Mouse (Mus musculus) testis, postnatal 14 days (tissue): ENCODE measurements around the gene Srpk3.
"Not testable (repeated sequence)": the region's sequence is repeated elsewhere in the genome, so short reads cannot be mapped to it uniquely, and the experiment has no call there.

Experiments
- DNase-seq: peaks from one replicate; pipeline ENCODE4 v3.0.0; 2021; ENCODE audit warnings: low spot score

Srpk3 gene

DNA sequence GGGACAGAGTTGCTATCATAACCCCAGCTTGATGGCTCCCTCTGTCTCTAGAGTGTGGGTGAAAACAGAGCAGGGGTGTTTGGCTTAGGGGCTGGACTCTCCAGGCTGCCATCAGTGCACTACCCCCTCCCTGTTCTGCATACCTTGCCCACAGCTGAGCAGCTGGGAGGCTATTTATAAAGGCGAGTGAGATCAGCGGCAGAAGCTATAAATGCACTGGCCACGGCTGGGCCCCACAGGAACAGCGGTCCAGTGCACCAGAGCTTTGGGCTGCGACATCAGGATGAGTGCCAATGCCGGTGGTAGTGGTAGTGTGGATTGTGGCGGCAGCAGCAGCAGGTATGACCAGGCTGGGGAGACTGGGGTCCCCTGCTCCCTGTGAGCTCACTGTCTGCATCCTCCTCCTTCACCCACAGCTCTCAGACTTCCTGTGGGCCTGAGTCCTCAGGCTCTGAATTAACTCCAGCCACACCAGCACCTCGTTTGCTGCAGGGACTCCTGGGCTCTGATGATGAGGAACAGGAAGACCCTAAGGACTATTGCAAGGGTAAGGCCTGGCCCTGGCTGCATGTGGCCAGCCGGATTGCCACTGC, at the start of gene Srpk3:
TSS of gene Srpk3 (plus strand) at position 238 of the 593 bp plus-strand sequence.
- no peak for DNase-seq

DNA sequence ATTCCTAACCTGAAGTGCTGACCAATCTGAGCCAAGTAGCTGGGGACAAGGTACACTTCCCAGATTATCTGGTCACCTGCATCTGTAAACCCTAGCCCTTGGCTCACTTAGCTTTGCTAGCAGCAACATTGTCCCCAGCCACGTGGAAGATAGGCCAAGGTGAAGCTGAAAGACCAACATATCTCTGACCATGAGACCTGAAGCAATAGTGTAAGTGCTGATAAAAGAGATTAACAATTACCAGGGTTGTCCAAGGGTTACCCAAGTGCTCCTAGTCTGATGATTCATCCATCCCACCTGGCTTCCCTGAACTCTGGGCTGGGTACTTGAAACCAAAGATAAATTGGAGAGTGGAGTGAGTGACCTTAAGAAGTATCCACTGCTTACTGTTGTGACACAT, 43.3 kb upstream of the Srpk3 start:
- DNase-seq: no peak

DNA sequence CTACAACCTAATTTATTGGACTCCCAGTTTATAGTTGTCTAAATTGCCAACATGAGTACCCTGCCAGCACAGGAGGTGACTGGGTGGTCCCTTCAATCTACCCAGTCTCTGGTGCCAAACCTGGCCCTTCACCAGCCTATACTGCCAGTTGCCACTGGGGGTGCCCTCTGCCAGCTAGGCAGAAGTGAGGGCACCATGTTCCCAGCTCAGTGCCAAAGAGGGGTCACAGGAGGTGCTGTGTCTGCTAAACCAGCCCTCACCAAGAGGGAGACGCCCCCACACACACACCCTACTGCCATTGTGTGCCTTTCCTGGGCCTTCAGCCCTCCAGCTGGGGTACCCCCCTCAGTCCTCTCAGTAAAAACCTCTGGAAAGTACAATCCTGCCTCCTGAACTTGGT, 36.0 kb upstream of the Srpk3 start:
- no peak for DNase-seq

DNA sequence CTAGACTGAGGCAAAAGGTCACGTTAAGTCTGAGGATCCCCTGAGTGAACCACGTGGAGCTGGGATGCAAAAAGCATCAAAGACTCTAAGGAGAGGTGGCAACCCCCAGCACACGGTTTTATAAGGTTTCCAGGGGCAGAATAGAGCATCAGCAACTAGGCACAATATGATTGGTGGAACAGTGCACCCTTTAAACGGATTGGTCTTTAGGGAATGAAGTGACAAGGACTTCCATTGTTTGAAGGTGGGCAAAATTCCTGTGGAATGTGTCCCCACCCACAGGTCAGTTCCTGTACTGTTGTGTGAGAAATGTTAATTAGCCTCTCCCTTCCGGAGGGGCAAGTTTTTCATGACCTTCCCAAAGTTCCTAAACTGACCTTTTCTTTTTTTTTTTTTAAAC, 35.1 kb upstream of the Srpk3 start:
- no peak for DNase-seq

DNA sequence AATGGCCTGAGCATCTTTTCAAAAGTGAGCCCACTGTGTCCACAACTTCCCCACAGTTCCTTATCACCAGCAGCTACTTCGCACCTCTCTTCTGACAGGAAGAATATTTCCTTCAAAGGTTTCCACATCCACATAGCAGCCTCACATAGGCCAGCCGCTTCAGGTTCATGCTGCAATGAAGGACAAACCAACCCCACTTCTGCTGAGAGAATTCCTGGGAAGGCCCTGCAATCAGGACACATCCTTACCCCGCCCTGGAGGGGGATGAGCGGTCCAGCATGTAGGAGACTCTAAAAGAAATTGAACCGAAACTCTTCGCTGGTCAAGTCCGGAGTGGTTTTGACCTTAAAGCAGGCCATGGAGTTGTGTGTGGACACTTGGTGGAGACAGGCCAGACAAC, 34.4 kb upstream of the Srpk3 start:
- not testable (repeated sequence) for DNase-seq

DNA sequence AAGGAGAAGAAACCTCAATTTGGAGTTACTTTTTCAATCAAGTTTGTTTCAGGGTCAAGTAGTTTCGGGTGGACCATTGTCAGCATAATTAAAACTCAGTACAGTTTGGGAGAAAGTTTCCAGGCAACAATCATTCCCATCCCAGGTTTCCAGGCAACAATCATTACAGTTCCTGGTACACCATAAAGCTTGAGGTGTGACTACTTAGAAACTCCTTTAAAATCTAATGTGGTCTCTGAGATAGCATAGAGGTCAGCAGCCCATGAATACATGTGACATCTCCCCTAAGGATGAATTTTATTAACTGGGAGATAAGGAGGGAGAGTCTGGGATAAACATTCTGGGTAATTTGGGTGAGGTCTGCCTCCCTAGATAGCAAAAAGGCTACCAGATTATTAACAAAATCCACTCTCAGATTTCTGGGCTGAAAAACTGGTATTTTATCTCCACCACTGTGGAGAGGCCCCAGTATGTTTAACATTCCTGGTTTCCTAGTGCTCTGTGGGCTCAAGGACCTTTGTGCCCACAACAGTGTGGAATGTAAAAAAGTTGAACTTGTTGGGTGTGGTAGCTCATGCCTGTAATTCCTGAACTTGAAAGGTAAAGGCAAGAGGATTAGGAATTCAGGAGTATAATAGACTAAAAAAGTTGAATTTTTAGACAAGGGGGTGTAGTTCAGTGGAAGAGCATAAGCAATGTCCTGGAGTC, 29.3 kb upstream of the Srpk3 start:
- DNase-seq: no peak

DNA sequence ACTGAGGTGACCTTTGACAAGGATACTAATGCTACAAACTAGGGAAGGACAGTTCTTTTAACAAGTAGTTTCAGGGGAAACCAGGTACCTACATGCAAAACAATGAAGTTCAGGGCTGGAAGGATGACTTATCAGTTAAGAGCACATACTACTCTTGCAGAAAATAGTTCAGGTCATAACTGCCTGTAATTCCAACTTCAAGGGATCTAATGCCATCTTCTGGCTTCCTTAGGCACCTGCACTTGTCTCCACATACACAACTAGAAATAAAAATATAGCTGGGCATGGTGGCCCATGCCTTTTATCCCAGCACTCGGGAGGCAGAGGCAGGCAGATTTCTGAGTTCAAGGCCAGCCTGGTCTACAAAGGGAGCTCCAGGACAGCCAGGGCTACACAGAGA, 25.2 kb upstream of the Srpk3 start:
- no peak for DNase-seq

DNA sequence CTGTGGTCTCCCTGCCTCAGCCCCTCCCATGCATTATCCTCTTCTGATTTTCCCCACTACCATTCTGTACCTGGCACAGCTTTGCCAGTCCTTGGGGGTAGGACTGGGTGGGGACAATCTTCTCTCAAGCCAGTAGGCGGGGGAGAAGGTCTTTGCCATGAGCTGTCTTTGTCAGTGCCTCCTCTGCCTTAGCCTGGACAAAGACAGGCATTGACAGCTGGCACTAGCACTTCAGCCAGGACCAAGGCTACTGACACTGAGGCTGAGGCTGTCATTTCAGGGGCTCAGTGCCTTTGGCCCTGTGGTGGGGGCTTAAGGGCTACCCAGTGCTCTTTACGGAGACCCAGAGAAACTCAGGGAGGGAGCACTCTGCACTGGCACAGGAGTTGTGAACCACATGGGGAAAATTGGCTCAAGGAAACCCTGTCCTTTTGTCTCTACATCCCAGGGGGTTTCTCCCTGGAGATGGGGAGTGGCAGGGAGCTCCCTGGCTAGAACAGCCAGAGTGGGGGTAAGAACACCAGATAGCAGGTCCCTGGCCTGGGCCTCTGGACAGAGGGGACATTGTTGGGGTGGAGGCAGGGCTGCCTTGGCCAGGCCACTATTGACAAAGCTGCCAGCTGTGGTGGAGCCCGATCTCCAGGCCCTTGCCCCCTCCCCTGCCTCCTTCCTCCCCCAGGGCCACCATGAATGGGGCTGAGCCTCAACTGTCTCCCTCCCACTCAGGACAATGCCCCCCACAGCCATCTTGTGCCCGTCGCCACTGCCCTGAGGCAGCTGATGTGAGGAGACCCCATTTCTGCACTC, 17.7 kb upstream of the Srpk3 start, which contains the start of gene Plxnb3:
TSS of gene Plxnb3 (plus strand) at position 757 of the 807 bp plus-strand sequence.
- no peak for DNase-seq

DNA sequence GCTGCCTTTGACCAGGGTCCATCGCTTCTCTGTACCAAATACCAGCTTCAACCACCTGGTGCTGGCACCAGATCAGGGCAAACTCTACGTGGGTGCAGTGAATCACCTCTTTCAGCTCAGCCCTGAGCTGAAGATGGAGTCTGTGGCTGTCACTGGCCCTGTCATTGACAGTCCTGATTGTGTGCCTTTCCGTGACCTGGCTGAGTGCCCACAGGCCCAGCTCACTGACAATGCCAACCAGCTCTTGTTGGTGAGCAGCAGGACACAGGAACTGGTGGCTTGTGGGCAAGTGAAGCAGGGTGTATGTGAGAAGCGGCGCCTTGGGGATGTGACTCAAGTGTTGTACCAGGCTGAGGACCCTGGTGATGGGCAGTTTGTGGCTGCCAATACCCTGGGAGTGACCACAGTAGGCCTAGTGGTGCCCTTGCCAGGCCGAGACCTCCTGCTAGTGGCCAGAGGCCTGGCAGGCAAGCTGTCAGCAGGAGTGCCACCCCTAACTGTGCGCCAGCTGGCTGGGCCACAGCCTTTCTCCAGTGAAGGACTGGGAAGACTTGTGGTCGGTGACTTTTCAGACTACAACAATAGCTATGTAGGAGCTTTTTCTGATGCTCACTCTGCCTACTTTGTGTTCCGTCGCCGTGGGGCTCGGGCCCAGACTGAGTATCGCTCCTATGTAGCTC, 15.5 kb upstream of the Srpk3 start:
- DNase-seq: no peak

DNA sequence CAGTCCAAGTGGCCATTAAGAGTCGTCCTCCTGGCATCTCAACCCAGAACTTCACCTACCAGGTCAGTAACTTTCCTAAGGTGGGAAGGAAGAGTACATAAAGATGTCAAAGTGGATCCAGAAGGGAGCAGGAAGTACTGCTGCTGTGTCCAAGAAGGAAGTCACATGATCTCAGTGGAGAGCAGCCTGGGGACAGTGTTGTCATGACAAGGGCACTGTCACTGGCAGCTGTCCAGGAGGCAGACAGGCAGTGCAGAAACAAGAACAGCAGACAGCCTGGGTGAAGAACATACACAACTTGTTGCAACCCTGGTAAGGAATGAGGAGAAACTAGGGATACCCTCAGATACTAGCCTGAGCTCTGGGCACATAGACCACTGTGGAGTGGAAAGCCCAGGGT, 8.9 kb upstream of the Srpk3 start:
- no peak for DNase-seq

DNA sequence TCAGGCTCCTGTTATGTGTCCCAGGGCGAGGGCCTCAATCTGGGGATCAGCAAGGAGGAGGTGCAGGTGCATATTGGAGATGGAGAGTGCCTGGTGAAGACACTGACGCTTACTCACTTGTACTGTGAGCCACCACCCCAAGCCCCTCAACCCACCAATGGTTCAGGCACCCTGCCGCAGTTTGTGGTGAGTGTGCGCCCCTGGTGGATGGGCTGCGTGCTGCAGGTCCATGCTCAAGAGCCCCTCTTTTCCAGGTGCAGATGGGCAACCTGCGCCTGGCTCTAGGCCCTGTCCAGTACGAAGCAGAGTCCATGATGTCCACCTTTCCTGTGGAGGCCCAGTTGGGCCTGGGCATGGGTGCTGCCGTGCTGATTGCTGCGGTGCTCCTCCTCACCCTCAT, 6.9 kb upstream of the Srpk3 start:
- DNase-seq: no peak

DNA sequence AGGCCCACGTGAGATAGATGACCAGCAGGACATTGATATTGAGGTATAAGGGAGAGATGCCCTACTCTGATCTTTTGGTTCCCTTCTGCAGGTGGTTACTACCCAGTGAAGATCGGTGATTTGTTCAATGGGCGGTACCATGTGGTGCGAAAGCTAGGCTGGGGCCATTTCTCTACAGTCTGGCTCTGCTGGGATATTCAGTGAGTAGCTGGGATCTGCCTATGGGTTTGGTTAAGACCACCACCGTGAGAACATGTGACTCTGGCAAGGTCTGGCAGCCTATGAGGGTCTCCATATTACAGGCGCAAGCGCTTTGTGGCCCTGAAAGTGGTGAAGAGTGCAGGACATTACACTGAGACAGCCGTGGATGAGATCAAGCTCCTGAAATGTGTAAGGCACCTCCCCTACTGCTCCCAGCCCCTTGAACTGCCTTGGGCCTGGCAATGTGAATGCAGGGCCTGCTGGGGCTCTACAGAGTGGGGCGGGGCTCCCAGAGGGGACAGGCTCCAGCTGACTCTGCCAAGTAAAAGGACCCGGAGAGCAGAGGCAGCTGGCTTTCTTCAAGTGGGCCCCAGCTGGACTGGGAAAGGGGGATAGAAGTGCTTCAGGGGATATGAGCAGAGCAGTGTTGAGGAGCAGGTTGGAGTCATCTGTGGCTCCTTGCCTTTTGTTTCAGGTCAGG, 738 bp downstream of the Srpk3 start:
- DNase-seq: no peak

DNA sequence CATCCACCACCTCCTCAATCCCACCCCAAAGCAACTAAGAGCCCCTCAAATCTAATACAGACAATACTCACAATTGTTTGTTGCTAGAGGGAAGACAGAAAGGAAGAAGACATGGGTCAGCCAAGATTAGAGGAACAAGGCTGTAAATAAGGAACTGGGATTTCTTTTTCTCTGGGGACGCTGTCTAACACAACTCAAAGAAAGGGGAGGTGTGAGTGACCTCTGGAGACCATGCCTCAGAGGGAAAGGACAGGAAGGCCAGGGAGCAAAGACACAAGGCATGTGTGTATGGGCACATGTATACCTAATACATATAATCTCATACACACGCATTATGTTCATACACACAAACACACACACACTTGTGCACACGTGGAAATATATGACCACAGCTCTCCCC, 8.0 kb downstream of the Srpk3 start:
- no peak for DNase-seq

DNA sequence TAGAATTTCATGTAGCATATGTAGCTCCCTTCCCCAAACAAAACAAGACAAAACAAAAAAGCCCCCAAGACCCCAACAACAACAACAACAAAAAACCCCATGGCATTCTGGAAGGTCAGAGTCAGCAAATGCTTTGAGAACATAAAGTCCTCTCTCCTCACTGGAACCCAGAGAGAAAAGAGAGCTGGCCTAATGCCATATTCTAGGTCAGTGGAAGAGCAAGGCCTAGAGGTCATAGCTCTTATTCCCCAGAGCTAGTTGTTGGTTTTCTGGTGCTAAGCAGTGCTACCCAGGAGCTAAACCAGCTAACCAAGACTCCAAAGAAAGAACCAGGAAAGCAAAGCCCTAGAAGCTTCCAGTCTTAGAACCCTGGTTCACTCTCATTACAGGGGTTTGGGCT, 11.5 kb downstream of the Srpk3 start:
- no peak for DNase-seq

DNA sequence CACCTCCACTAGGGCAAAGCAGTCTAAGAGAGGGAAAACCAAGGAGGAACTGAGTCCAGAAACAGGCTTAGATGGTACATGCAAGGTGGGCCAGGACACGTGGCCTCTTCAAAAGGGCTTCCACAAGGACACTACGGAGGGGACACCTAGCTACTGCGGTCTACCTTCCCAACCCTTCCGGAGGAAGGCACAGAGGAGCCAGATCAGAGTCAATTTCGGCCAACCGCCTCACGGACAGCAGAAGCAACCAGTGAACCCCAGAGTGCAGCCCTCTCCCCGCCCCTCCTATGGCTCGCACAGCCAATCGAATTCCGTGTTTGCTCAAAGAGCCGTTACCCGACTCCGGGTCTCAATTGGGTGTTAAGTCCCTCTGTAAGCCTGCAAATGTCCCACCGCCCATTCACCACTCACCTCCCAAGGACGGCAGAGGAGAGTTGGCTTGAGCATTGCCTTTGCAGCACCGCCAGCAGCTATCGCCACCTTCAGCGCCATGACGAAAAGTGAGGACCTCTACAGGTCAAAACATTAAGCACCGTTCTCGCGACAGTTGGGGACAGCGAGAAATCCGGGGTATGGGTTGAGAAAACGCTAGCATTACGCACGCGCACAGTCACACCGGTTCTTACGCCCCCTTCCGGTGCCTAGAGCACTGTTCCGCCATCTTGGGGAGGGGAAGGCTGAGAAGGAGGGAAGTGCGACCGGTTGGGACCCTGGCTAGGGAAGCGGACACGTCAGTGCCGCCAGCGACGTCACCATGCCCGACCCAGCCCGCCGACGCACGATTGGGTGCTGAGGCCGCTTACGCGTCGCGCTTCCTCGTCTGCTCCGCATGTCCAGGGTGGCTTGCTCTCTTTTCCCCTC, 12.4 kb downstream of the Srpk3 start, which contains the start of the genes Idh3g and Ssr4:
TSS of gene Idh3g (minus strand) at position 534 of the 861 bp plus-strand sequence.
TSS of gene Ssr4 (plus strand) at position 665 of the 861 bp plus-strand sequence.
- DNase-seq: peak; percentile 90

DNA sequence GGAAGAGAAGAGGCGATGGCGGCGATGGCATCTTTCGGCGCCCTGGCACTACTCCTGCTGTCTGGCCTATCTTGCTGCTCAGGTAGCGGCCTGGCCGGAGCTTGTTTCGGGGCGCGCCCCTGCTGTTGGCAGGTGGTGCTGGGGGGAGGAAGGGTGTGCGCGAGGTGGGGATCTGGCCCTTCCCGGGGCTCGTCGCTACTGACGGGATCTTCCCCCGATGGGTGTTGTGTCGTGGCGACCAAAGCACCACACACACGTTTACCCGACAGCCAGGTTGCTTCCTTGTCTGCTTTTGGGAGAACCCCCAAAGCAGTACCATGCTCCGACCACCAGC, 13.0 kb downstream of the Srpk3 start:
- DNase-seq: no peak

DNA sequence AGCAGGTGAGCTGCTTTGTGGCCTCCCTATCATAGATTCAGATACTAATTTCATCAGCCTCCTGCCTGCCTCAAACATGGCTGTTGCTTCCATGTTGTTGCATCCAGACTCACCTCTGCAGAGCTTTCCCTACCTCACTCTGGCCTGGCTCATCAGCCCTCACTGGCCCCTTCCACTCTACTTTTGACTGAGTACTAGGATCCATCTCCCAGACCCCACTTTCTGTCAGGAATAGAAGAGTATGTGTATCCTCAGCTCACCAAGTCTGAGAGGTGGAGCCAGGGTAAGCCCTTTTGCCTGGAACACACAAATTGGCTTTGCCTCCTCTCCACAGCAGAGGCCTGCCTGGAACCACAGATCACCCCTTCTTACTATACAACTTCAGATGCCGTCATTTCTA, 14.3 kb downstream of the Srpk3 start:
- DNase-seq: no peak

DNA sequence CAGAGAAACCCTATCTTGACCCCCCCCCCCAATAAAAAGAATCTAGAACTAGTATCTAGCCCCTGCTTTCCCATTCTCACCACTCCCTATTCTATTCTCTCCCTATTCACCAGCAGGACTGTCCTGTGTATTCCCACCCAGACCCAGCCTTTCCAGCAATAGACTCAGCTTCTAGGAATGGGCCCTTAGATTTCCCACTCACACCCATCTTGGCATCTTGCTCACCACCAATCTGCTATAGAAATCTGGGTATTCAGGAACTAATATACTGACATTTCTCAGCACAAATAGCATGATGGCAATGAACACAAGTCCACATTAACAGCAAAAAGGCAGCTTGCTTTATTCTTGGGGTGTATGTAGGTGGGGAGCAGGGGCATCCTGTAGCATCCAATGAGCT, 18.8 kb downstream of the Srpk3 start:
- DNase-seq: no peak

DNA sequence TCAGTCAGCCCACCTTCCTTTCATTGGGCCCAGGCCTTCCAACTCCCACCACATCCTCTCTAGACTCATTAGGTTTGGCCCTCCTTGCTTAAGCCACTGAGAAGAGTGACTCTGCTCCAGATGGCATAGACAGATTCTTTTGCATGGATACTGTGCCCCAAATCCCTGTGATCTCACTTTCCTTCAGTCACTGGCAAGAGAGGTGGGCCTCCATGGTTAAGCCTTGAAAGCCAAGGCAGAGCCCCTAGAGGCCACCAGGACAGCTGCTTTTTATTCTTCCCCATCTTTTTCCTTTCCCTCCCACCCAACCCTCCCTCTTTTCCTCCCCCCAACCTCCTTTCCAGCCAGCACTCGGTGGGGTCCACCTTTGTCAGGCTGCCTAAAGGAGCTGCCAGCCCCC, 19.3 kb downstream of the Srpk3 start:
- DNase-seq: no peak

DNA sequence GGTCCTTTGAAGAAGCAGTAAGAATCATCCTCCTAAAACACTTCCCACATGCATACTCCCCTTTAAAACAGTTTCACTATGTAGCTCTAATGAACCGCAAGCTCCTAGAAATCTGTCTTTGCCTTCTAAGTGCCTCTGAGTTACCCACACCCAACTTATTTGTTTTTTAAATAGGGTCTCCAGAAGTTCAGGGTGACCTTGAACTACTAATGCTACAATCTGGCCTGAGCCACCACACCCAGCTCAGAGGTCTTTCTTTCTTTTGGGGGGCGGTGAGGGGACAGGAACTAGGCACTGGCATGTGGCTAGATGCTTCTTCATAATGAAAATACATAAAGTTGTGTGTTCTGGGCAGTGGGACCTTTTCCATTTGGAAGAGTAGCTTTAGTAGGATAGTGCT, 23.3 kb downstream of the Srpk3 start:
- DNase-seq: no peak

DNA sequence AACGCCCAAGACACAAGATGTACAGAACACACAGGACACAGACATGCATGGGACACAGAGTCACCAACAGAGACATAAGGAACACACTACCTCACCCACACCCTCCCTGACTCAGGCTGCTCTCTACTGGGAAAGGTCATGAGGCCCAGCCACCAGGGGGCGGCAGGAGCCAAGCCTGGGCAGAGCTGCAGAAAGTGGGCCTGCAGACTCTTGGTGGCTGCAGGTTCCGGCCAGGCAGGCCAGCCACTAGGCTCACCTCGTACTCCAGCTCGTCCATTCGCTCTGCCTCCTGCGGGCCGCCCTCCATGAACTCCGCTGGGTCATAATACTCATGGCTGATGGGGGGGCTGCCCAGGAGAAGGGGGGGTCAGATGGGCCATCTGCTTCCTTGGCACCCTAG, 24.3 kb downstream of the Srpk3 start:
- no peak for DNase-seq
